Mouse (Mus musculus) adrenal gland, postnatal 10 days (tissue): Measurements from ENCODE around the gene Kif1b. TPM values are rescaled to one million over a fixed set of nuclear protein-coding genes. Genes with fewer than 3 reads are reported as not detected.
"Not testable (repeated sequence)": the region's sequence is repeated elsewhere in the genome, so short reads cannot be mapped to it uniquely, and the experiment has no call there.

Source experiments
- DNase-seq: peaks from one replicate; pipeline ENCODE4 v3.0.0; 2021; ENCODE audit warnings: mixed read lengths
- total RNA-seq, 2 experiments: library from RNA; stranded (reverse); gene quantifications; 2 replicates each; pipeline ENCODE4 v1.2.3; 2021

Gene Kif1b
- total RNA-seq, 2 experiments from 2014 or later, result 105 to 154 TPM

DNA sequence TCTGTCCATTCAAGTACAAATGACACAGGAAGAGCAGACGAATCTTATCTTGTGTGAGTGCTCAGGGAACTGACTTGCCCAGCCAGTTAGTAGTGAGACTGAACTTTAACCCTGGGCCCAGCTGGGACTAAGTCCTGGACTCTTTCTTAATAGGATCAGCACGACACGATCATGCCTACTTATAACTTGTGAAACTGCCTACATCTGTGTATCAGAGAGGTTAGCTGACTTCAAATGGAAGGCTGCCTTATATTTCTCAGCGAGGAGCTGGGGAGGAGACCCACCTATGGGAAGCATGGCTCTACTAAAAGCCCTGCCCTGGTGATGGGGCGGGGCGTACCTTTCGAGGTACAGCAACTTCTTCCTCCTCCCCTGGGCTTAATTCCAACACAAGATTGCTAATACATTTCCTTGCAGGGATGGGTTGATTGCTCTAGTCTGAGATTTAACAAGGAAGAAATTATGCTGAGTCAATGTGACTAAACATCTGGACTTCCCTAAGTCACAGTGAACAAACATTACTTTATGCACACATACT lies 137.0 kb downstream of the Kif1b start:
- peak; percentile 21 for DNase-seq

DNA sequence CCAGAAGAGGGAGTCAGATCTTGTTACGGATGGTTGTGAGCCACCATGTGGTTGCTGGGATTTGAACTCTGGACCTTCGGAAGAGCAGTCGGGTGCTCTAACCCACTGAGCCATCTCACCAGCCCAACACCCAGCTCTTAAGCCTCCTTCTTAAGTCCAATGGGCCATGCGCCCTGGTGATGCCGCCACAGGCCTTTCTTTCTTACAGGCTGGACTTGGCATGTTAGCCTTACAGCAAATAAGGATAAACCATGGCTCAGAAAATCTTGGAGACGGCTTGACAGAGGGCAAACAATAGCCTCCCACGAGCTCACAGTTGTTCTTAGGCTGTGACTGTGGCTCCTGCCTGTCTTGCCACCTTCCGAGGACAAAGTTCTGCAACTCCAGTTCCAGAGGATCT lies 137.6 kb downstream of the Kif1b start:
- not testable (repeated sequence) for DNase-seq

DNA sequence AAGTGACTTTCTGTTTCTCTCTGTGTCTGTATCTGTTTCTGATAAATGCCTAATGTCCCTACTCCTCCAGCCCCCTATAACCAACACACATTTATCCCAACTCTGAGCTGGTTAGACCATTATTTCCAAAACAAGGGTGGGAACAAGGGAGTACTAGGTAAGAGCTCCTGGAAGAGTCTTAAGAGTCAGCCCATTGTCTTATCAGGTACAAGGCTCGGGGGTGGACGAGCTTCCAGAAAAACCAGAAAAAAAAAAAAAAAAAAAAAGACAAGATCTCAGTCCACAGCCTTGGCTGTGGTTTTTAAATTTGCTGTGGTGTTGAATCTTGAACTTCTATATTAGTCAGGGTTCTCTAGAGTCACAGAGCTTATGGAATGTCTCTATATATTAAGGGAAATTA lies 139.5 kb downstream of the Kif1b start:
- DNase-seq, result no peak

DNA sequence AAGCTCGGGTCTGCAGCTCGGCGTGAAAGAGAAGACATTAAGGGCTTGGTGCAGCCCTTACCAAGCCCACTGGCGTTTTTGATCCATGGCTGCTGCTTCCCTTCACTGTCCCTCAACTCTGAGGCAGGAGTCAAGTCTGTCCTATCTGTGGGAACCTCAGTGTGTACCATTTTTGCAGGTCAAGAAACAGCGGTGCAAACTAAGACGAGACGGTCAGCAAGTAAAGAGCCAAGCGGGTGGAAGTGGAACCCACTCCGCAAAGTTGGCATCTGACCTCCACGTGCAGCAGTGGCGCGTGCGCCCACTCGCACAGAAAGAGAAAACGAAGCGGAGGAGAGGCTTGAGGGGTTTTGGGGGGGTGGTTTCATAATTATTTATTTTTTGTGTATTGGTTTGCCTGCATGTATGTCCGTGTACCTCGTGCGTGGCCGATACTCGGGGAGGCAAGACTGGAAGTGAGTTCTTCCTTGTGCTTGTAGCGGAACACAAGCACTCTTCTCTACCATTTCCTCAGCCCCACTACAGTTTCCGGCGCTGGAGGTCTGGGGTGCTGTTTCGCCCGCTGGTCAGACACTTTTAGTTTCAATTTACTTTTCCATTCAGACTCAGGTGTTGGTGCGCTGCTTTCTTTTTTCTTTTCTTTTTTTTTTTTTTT lies 140.4 kb downstream of the Kif1b start:
- peak; percentile 60 for DNase-seq

- DNase-seq, result peak; percentile 98
These were observed 141.1 kb downstream of the Kif1b start, which contains the start of gene Pgd for GRCm38 (mm10) chr4:149166215-149166946. Gene Pgd (minus strand): TSS chr4:149166771.

DNA sequence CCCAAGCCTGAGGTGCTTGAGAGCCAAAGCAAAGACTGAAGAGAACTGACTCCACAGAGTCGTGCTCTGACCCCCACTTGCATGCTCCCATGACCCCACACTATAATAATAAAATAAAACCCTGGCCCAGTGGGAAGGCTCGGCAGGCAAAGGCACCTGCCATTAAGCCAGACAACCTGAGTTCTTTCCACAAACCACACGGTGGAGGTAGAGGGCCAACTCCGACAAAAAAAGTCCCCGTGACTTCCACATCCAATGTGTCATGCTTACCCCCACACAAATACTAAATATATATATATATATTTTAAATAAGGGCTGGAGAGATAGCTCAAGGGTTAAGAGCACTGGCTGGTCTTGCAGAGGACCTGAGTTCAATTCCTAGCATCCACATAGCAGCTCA lies 143.3 kb downstream of the Kif1b start:
- DNase-seq, result no peak

GRCm38 (mm10) chr4:149163196-149163595 lies 144.3 kb downstream of the Kif1b start:
- no peak for DNase-seq

DNA sequence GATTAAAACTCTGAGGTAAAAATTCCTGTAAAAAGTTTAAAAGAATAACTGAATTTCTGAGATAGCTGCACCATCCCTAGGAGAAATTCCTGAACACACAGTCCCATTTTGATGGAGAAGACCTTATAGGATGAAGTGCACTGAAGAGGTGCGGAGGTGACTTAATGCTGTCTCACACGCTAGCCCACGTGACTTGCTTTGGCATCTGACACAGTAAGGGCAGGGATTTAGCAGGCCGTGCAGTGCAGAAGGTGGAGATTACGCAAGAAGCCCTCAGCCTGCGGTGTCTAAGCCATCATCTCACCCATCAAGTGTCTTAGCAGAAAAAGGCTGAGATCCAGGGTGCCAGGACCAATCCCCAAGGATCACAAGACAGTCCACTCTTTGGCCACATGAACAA lies 146.3 kb downstream of the Kif1b start:
- DNase-seq, result peak; percentile 51

DNA sequence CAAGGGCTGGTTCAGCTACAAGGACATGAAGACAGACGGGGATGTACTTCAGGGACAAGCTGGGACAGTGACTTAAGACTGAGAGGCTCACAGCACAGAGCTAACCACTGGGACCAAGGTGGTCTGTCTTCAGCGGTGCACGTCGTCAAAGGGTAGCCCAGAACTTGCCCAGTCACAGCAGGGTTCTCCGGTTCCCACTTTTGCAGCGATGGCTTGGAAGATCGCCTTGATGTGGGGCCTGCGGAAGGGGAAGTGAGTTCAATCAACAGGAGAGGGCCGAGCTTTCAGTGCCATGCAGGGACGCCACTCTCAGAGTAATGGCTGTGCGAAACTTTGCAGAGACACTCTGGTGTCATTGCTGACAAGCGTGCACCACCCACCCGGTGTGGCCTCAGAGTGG lies 147.6 kb downstream of the Kif1b start:
- DNase-seq, result no peak

DNA sequence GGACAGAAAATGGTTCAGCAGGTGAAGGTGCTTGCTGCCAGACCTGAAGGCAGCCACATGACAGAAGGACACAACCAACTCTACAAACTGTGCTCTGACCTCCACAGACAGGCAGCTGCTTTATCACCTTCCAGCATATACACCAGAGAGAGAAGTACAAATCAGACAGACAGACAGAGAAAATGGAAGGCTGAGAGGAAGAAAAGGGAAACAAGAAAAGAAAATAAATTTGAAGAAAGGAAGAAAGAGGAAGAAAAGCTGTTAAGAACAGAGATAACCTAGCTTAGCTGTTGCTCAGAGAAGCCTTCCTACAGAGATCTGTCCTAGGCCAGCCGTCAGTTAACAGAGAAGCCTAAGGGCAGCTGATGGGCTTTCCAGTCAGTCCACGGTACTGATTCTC lies 148.3 kb downstream of the Kif1b start:
- DNase-seq, result no peak

- DNase-seq, result no peak
These were observed 150.0 kb downstream of the Kif1b start for GRCm38 (mm10) chr4:149157415-149157973.

GRCm38 (mm10) chr4:149155711-149156110 lies 151.8 kb downstream of the Kif1b start:
- DNase-seq, result no peak

- no peak for DNase-seq
These were observed 152.6 kb downstream of the Kif1b start for GRCm38 (mm10) chr4:149154859-149155258.

DNA sequence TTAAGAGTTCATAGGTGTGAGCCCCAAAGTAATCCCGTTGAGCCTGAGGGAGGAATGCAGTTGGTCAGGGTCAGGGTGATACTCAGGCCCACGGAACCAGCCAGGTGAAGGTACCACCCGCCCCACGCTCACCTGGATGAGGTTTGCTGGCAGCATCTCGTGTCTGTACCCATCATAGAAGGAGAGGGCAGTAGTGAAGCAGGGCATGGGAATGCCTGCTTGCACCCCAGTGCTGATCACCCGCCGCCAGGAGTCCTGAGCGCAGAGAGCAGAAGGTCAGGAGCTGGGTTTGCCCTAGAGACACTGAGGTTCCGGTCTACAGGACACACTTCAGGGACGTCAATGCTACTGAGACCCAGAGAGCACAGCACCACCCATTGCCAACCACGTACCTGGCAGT lies 156.8 kb downstream of the Kif1b start:
- no peak for DNase-seq

- DNase-seq, result peak; percentile 72
These were observed 157.2 kb downstream of the Kif1b start for GRCm38 (mm10) chr4:149150256-149150655.

DNA sequence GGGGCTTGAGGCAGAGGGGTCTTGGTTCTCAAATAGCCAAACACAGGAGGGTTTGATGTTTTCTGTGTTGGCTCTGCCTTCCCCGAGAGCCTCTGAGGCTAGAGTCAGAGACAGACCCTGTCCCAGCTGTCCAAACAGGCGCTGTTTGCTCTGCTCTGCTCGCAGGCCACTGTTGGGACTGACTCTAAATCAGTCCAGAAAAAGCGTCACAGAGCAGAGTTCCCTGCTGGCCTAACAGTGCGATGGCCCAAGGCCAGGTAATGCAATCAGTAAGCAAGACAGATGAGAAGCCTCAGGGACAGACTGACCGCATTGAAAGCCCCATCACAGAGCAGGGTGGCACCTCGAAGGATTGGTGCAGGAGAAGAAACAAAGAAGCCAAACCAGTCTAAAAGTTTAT lies 157.9 kb downstream of the Kif1b start:
- peak; percentile 82 for DNase-seq

- no peak for DNase-seq
These were observed 158.3 kb downstream of the Kif1b start for GRCm38 (mm10) chr4:149149196-149149595.

GRCm38 (mm10) chr4:149148084-149148483 lies 159.4 kb downstream of the Kif1b start:
- no peak for DNase-seq

DNA sequence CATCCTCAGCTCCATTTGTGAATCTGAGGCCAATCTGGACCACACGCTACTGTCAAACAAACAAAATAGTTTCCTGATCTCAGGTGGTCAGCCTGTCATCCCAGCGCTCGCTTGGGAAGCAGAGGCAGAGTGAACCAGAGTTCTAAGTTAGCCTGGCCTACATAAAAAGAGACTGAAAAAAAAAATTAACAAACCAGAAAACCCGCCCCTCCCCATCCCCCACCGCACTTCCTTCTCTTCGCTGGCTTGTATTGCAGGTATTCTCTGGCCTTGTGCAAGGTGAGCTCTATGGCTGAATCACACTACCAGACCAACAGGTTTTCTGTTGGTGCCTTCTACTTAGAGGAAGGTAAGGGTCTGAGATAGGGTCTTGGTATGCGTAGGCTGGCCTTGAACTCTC lies 160.0 kb downstream of the Kif1b start:
- DNase-seq, result no peak

DNA sequence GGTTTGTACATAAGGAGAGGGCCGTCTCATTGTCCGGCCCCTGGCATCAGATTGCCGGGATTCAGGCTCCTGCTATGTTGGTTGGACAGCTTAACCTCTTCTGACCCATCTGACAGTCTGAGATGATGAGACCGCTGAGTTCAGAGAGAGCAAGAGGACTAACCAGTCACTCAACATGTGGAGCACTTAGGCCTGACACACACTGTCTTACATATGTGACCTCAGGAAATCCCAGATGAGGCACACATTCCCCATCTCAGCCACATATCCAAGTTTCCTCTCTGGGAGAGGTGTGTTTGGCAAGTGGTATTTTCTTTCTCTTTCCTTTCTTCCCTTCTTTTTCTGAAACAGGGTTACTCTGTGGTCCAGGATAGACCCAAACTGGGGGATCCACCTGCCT lies 162.3 kb downstream of the Kif1b start:
- DNase-seq, result no peak

DNA sequence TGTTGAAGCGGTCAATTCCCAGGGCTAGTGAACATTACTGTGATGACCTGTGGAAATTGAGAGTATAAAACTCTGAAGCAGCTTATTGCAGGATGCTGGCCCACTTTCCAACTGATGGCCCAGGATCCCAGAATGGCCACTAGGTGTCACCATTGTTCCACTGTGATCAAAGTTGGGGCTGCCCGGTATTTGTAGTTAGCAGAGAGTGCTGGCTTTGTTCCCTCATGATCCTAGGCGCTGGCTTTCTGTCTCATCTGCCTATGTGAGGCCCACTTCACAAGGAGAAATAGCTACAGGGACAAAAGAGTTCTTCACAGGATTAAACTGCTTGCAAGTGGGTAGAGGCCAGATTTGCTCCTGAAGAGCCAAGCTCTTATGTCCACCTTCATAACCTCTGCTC lies 163.0 kb downstream of the Kif1b start:
- peak; percentile 88 for DNase-seq

GRCm38 (mm10) chr4:149143594-149143993 lies 163.9 kb downstream of the Kif1b start:
- no peak for DNase-seq

DNA sequence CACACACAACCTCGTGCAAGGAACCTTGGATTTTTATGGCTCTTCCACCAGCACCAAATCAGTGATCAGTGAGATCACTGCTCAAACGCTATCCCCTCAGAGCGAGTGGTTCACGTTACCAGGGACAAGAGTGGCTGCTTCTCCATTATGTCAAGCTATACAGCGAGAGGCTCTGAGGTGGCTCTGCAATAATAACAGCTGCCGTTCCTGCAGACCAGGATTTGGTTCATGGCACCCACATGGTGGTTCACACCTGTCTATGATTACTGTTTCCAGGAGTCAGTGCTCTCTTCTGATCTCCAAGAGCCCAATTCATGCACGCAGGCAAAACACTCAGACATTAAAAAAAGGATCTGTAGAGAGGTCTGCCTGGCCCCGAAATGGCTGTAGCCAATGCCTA lies 169.0 kb downstream of the Kif1b start:
- no peak for DNase-seq
